Mouse (Mus musculus) testis, postnatal 14 days (tissue): ENCODE measurements around the gene Pth2.
"Not testable (repeated sequence)": the region's sequence is repeated elsewhere in the genome, so short reads cannot be mapped to it uniquely, and the experiment has no call there.

Experiments used
- DNase-seq: peaks from one replicate; pipeline ENCODE4 v3.0.0; 2021; ENCODE audit warnings: low spot score

The Pth2 gene

GRCm38 (mm10) chr7:45180896-45181477, at the start of gene Pth2:
Gene Pth2 (plus strand): TSS chr7:45180995.
- DNase-seq = no peak

GRCm38 (mm10) chr7:45131850-45132249, 48.9 kb upstream of the Pth2 start:
- DNase-seq = no peak

GRCm38 (mm10) chr7:45133446-45134159, 47.2 kb upstream of the Pth2 start:
- no peak for DNase-seq

- peak; percentile 64 for DNase-seq
Observed at GRCm38 (mm10) chr7:45134544-45135026, 46.2 kb upstream of the Pth2 start.

GRCm38 (mm10) chr7:45135370-45135769, 45.4 kb upstream of the Pth2 start:
- no peak for DNase-seq

- peak; percentile 85 for DNase-seq
Observed at GRCm38 (mm10) chr7:45135993-45136567, 44.7 kb upstream of the Pth2 start, which contains the start of the genes Gm45713 and Flt3l. Gene Gm45713 (minus strand): TSS chr7:45136231. Gene Flt3l (minus strand): TSS chr7:45136432.

- DNase-seq = no peak
Observed at GRCm38 (mm10) chr7:45137171-45138006, 43.4 kb upstream of the Pth2 start.

- no peak for DNase-seq
Observed at GRCm38 (mm10) chr7:45138403-45138802, 42.4 kb upstream of the Pth2 start.

- DNase-seq = no peak
Observed at GRCm38 (mm10) chr7:45139904-45140723, 40.7 kb upstream of the Pth2 start.

- no peak for DNase-seq
Observed at GRCm38 (mm10) chr7:45141319-45141718, 39.5 kb upstream of the Pth2 start.

GRCm38 (mm10) chr7:45141914-45142313, 38.9 kb upstream of the Pth2 start:
- DNase-seq = no peak

- no peak for DNase-seq
Observed at GRCm38 (mm10) chr7:45144368-45145174, 36.2 kb upstream of the Pth2 start.

- no peak for DNase-seq
Observed at GRCm38 (mm10) chr7:45145460-45145859, 35.3 kb upstream of the Pth2 start.

GRCm38 (mm10) chr7:45147267-45147666, 33.5 kb upstream of the Pth2 start:
- no peak for DNase-seq

GRCm38 (mm10) chr7:45147899-45148298, 32.9 kb upstream of the Pth2 start:
- no peak for DNase-seq

GRCm38 (mm10) chr7:45148534-45149098, 32.2 kb upstream of the Pth2 start:
- DNase-seq = no peak

- DNase-seq = no peak
Observed at GRCm38 (mm10) chr7:45149545-45149944, 31.2 kb upstream of the Pth2 start.

- DNase-seq = no peak
Observed at GRCm38 (mm10) chr7:45150321-45150720, 30.5 kb upstream of the Pth2 start.

- no peak for DNase-seq
Observed at GRCm38 (mm10) chr7:45151303-45151702, 29.5 kb upstream of the Pth2 start.

GRCm38 (mm10) chr7:45153052-45153451, 27.7 kb upstream of the Pth2 start:
- not testable (repeated sequence) for DNase-seq
